11 mouse cellular contexts compared by ENCODE assay signal in the genomic region with DNA sequence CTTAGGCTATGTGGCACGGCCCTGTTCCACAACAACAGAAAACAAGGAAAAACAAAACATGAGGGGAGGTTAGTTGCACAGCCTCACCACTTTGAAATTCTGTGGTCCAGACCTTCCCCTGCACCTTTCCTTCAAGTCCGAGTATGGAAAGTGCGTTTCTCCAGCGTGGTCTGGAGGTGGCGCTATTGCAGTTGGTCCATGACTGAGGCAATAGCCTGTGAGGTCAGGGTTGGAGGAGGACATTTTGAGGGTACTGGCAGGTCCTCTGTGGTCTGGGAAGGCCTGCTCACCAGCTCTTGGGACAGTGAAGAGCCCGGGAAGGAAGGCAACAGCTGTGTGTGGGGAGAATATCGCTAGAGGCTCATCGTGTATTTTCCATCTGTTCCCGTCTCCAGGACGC. TPM values are rescaled to one million over a fixed set of nuclear protein-coding genes. Genes with fewer than 3 reads are reported as not detected.
A peak's percentile ranks its signal among the peaks of the same experiment; 100 is the strongest.
DNase-seq lines count a peak whose midpoint lies in the region; ATAC-seq and TF ChIP-seq lines count a peak whose summit lies in the region.
"Had no signal": no experiment of that assay in that cellular context is flagged by ENCODE, and none has a peak within 500 bp of the region (broad histone marks: within the 10 kb centered on the region; RNA-seq: fewer than 3 reads in every experiment).

No protein-coding gene starts in this region.

- H3K9ac ChIP-seq in lung, embryonic 14.5 days = no peak overlapping the region
- H3K9ac ChIP-seq: limb, embryonic 12.5 days; stomach, embryonic 15.5 days had no signal

- no peak overlapping the region for H3K4me2 ChIP-seq in lung, embryonic 14.5 days
- H3K4me2 ChIP-seq: limb, embryonic 12.5 days; stomach, embryonic 15.5 days had no signal

- no peak overlapping the region for H3K4me3 ChIP-seq in lung, embryonic 14.5 days (ENCODE audit: low read depth, low read length)
- H3K4me3 ChIP-seq: limb, embryonic 12.5 days; stomach, embryonic 15.5 days had no signal

- WGBS in lung, embryonic 14.5 days = 43% methylated on average over 10 of the region's 10 CpGs

- peak; percentile 53 for TF ChIP-seq CTCF in lung, embryonic 14.5 days (IDR thresholded peaks at IDR 0.05; ENCODE audit: low read depth)

- DNase-seq in heart, postnatal 4 days = peak; percentile 14
- no peak for DNase-seq in heart, adult 9 months (ENCODE audit: low spot score in 2 of 2)
- DNase-seq in lung, embryonic 14.5 days = peak; percentile 22
- DNase-seq in lung, postnatal 10 days = no peak
- DNase-seq in brain, adult 2 months (ENCODE audit: low read depth, low spot score) = peak; percentile 71
- DNase-seq in retina, embryonic 14.5 days (ENCODE audit: low spot score) = peak; percentile 49
- DNase-seq in urinary bladder, postnatal 10 days (ENCODE audit: low spot score) = no peak
- no peak for DNase-seq in gastrocnemius, postnatal 14 days
- DNase-seq: heart, postnatal 36 days had no signal

- intact Hi-C loops in gastrocnemius, postnatal 14 days (cut with DNase I; ENCODE audit: low total_unique reads) = loop anchor here (1.0 kb wide), 1 partner anchor 152 kb away; no protein-coding TSS in a partner anchor

- no peak overlapping the region for H3K27ac ChIP-seq in lung, embryonic 14.5 days (ENCODE audit: low read depth)
- H3K27ac ChIP-seq: limb, embryonic 12.5 days; stomach, embryonic 15.5 days had no signal

- ATAC-seq in lung, embryonic 14.5 days (ENCODE audit: insufficient read depth) = no peak

- no peaks in the 10 kb centered on the region for H3K9me3 ChIP-seq in lung, embryonic 14.5 days (ENCODE audit: low read depth, low read length)
- H3K9me3 ChIP-seq: stomach, embryonic 15.5 days had no signal

- H3K27me3 ChIP-seq in lung, embryonic 14.5 days (ENCODE audit: insufficient read depth, low read length) = no peaks in the 10 kb centered on the region
- H3K27me3 ChIP-seq: stomach, embryonic 15.5 days had no signal

- H3K36me3 ChIP-seq in lung, embryonic 14.5 days (ENCODE audit: insufficient read depth) = no peaks in the 10 kb centered on the region
- H3K36me3 ChIP-seq: limb, embryonic 12.5 days; stomach, embryonic 15.5 days had no signal

- H3K4me1 ChIP-seq in lung, embryonic 14.5 days (ENCODE audit: insufficient read depth) = no peaks in the 10 kb centered on the region
- H3K4me1 ChIP-seq: stomach, embryonic 15.5 days had no signal

RNA-seq across cellular contexts. Expression of a gene that starts 21.2 kb away (rescaled TPM):
- 10 to 100 TPM; 19.8 to 22.2 TPM for total RNA-seq in heart, postnatal 4 days (2021)
- polyA plus RNA-seq in lung, embryonic 14.5 days (2014; fragmentation: Nextera tagmentation; extraction: Ambion mirVana) = 16.4 and 17.2 TPM in 2 replicates
- 10 to 100 TPM; 14.6 to 17.4 TPM for total RNA-seq in gastrocnemius, postnatal 14 days (2021)

RNA-seq across cellular contexts. Expression of a gene that starts 58.4 kb away (rescaled TPM):
- 10 to 100 TPM; 22.1 to 27.5 TPM for total RNA-seq in heart, postnatal 4 days (2021)
- 9.6 and 10.8 TPM in 2 replicates for polyA plus RNA-seq in lung, embryonic 14.5 days (2014; fragmentation: Nextera tagmentation; extraction: Ambion mirVana)
- total RNA-seq in gastrocnemius, postnatal 14 days (2021) = 1 to 10 TPM; 6.4 to 8.5 TPM

Comparison
In these comparisons a context has a peak if more than half of its experiments do, and no peak if none do; other contexts are left out.
1. DNase-seq: peak in heart, postnatal 4 days (single experiment), lung, embryonic 14.5 days (single experiment), brain, adult 2 months (single experiment) and retina, embryonic 14.5 days (single experiment); none in heart, adult 9 months (0 of 2), lung, postnatal 10 days (single experiment), urinary bladder, postnatal 10 days (single experiment) and gastrocnemius, postnatal 14 days (single experiment).